Mouse (Mus musculus) olfactory bulb, adult 2 months (tissue): ENCODE results near the gene Zfp142. TPM values are rescaled to one million over a fixed set of nuclear protein-coding genes. Genes with fewer than 3 reads are reported as not detected.

Source experiments
- H3K27ac ChIP-seq: fragments of 200-500 bp; 2 replicates; pipeline ENCODE4 v1.5.1; 2012; ENCODE audit warnings: low read depth, low read length; ENCODE audit not compliant: insufficient read depth
- H3K4me1 ChIP-seq: fragments of 200-500 bp; 2 replicates; pipeline ENCODE4 v1.6.1; 2012; ENCODE audit warnings: low read length; ENCODE audit not compliant: control insufficient read depth, insufficient read depth
- H3K4me3 ChIP-seq: fragments of 200-500 bp; 2 replicates; pipeline ENCODE4 v1.5.1; 2012; ENCODE audit warnings: mild to moderate bottlenecking, low read depth, low read length, moderate library complexity; ENCODE audit not compliant: insufficient read depth
- CTCF ChIP-seq: fragments of 200-500 bp; IDR thresholded peaks from 2 replicates; pipeline ENCODE4 v1.5.1; 2012; ENCODE audit warnings: low read depth, mild to moderate bottlenecking, low read length, moderate library complexity; ENCODE audit not compliant: insufficient read depth
- POLR2A ChIP-seq: fragments of 200-500 bp; IDR thresholded peaks from 2 replicates; pipeline ENCODE4 v1.6.1; 2012; ENCODE audit warnings: mild to moderate bottlenecking, low read depth, low read length, moderate library complexity; ENCODE audit not compliant: insufficient read depth
- WGBS: fragments of 180-500 bp; shearing (Covaris S2); methylation state at CpG from one replicate; pipeline ENCODE4 v1.1.7; 2018; 5-methylcytosine and 5-hydroxymethylcytosine counted together
- polyA plus RNA-seq: library from polyadenylated mRNA; stranded (reverse); fragments of >200 nt; gene quantifications from 2 replicates; pipeline ENCODE4 v1.2.4, GENCODE M21; 2012; ENCODE audit warnings: low replicate concordance; ENCODE audit not compliant: missing spikeins, insufficient read depth, insufficient read length

Zfp142 gene
- polyA plus RNA-seq, 1 experiment = not detected

GRCm38 (mm10) chr1:74528589-74528988 lies 59.5 kb downstream of the Zfp142 start:
- TF ChIP-seq POLR2A (no peak), CTCF (no peak)
- WGBS = 96% methylated on average over 7 of the region's 7 CpGs
- Histone ChIP-seq H3K4me1 (no peaks in the 10 kb centered on the region), H3K27ac (no peak overlapping the region), H3K4me3 (no peak overlapping the region)

DNA sequence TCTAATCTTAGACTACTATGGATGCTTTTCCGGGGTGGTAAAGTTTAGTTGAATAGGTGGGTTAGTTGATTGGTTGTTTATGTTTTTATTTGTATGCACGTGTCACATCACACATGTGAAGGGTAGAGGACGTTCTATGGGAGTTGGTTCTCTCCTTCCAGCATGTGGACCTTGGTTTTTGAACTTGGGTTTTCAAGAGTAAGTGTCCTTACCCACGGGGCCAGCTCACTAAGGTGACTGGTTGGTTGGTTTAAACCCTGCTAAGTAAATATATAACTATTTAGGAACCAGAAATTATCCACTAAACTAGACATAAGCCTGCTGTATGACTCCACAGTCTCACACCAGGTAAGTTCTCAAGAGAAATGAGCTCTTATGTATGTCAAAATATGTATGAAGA lies 63.3 kb downstream of the Zfp142 start:
- TF ChIP-seq CTCF (no peak), POLR2A (no peak)
- no peak overlapping the region for H3K4me3 ChIP-seq

DNA sequence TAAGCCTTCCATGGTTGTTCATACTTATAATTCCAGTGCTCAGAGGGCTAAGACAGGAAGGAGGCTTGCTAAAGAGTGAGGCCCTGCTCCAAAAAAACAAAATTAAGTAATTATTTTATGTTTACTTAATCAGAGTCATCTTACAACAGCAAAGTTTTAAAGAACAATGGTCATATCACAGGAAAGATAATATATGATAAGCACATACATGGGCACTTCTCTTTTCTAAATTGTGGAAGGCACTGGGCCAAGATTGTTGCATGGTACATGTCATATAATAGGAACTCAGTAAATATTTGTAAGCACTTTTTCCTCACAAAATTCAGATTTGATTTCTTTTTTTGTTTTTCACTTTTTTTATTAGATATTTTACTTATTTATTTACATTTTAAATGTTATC lies 68.2 kb downstream of the Zfp142 start:
- Histone ChIP-seq H3K4me3 (no peak overlapping the region), H3K27ac (no peak overlapping the region), H3K4me1 (no peaks in the 10 kb centered on the region)
- TF ChIP-seq CTCF = no peak

More for the DNA sequence above, 63.3 kb downstream of the Zfp142 start:
- Histone ChIP-seq H3K27ac (no peak overlapping the region), H3K4me1 (no peaks in the 10 kb centered on the region)
- 93% methylated on average over 4 of the region's 4 CpGs for WGBS

Other genes with a start within 250 kb of the Zfp142 start
- gene Catip, start 226.1 kb downstream of the Zfp142 start, polyA plus RNA-seq = not detected in 2 replicates
- not detected in 2 replicates for gene Slc11a1, start 213.1 kb downstream of the Zfp142 start, polyA plus RNA-seq
- gene Ctdsp1, start 196.7 kb downstream of the Zfp142 start, polyA plus RNA-seq = not detected in 2 replicates
- gene Vil1, start 178.9 kb downstream of the Zfp142 start, polyA plus RNA-seq = not detected in 2 replicates
- not detected in 2 replicates for gene Cnot9, start 82.2 kb downstream of the Zfp142 start, polyA plus RNA-seq
- not detected in 2 replicates for gene Plcd4, start 45.4 kb downstream of the Zfp142 start, polyA plus RNA-seq
- gene Usp37, start 44.0 kb downstream of the Zfp142 start, polyA plus RNA-seq = not detected in 2 replicates
- gene Bcs1l, start within 50 bp of the Zfp142 start, polyA plus RNA-seq = not detected in 2 replicates
- gene Rnf25, start 13.2 kb upstream of the Zfp142 start, polyA plus RNA-seq = not detected in 2 replicates
- not detected in 2 replicates for gene Stk36, start 13.2 kb upstream of the Zfp142 start, polyA plus RNA-seq
- gene Ttll4, start 73.5 kb upstream of the Zfp142 start, polyA plus RNA-seq = 137 TPM in 1 of 2 replicates, not detected in the other
- not detected in 2 replicates for gene Cyp27a1, start 125.3 kb upstream of the Zfp142 start, polyA plus RNA-seq
- gene Prkag3, start 161.0 kb upstream of the Zfp142 start, polyA plus RNA-seq = not detected in 2 replicates
- not detected in 2 replicates for gene Wnt6, start 183.6 kb upstream of the Zfp142 start, polyA plus RNA-seq
- gene Wnt10a, start 203.3 kb upstream of the Zfp142 start, polyA plus RNA-seq = not detected in 2 replicates